Mouse (Mus musculus) MEL-GATA-1-ER (cell line): ENCODE measurements around the gene Mfap2.
A peak's percentile ranks its signal among the peaks of the same experiment; 100 is the strongest.

Source experiments
- DNase-seq: peaks from one replicate; pipeline ENCODE4 v3.0.0-alpha.2; 2012; ENCODE audit warnings: low read depth; ENCODE audit errors: extremely low read depth

Gene Mfap2

DNA sequence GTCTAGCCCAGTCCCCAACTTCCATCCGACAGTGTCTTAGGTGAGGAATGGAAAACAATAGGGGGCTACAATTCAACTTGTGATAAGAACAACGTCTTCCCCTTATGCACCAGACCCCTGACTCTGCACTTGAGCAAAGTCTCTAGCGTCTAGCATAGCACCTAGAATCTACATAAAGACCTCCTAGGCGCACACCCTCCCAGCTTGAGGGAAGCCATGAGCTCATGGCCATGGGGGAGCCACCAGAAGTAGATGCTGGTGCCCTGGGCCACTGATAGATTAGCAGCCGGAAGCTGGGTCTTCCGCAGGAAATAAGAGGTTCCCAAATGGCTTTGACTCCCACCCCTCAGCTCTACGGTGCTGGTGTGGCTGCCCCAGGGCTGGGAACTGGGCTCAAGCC lies 22.7 kb upstream of the Mfap2 start:
- peak; percentile 54 for DNase-seq

GRCm38 (mm10) chr4:140988706-140989290 lies 21.4 kb upstream of the Mfap2 start:
- DNase-seq: peak; percentile 31

GRCm38 (mm10) chr4:140989447-140989846 lies 20.8 kb upstream of the Mfap2 start:
- DNase-seq: no peak

DNA sequence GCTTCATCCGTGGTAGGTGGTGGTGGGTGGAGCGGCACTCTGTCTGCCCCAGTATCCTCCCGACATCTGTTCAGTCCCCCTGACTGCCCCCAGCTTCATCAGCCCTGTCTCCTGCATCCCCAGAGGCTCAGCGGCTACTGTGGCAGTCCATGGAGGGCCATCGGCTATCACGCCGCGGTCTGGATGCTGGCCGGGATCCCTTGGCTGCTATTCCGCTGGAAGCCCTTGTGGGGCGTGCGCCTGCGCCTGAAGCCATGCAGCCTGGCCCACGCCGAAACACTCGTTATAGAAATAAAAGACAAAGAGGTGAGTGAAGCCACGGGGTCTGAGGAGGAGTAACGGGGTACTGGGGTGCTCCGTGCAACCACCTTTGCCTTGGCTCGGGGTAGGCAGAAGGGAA lies 18.0 kb upstream of the Mfap2 start:
- DNase-seq: no peak

- DNase-seq: no peak
Observed at GRCm38 (mm10) chr4:140993846-140994245, 16.4 kb upstream of the Mfap2 start.

DNA sequence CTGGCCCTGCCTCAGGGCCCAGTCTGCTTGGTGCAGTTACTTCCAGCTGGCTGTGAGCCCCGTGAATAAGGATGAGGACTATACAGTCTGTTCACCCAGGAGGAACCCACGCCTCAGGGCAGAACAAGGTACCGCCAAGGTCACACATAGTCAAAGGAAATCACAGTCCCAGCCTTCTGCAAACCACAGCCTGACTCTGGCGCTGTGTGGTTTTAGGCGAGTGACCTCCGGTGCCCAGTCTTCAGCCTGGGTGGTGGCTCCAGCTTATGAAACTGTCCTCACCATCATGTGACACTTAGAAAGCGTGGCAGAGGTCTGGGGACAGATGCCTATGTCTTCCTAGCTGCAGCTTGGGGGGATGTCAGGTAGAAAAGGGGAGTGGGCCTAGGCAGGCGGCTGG lies 14.4 kb upstream of the Mfap2 start:
- DNase-seq: no peak

- no peak for DNase-seq
Observed at GRCm38 (mm10) chr4:140996812-140997211, 13.4 kb upstream of the Mfap2 start.

DNA sequence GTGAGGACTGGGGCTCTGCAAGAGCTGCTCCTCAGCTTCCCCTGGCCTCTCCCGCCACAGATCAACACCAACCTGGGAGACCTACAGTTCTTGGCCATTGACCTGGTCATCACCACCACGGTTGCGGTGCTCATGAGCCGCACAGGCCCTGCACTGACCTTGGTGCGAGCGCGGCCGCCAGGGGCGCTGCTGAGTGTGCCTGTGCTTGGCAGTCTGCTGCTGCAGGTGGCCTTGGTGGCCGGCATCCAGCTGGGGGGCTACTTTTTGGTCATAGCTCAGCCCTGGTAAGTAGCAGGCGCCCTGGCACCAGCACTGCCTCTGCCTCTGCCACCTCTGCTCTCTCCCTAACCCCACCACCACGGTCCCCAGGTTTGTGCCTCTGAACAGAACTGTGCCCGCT lies 4.2 kb upstream of the Mfap2 start:
- no peak for DNase-seq

- DNase-seq: peak; percentile 57
Observed at GRCm38 (mm10) chr4:141008028-141008427, 2.2 kb upstream of the Mfap2 start.

DNA sequence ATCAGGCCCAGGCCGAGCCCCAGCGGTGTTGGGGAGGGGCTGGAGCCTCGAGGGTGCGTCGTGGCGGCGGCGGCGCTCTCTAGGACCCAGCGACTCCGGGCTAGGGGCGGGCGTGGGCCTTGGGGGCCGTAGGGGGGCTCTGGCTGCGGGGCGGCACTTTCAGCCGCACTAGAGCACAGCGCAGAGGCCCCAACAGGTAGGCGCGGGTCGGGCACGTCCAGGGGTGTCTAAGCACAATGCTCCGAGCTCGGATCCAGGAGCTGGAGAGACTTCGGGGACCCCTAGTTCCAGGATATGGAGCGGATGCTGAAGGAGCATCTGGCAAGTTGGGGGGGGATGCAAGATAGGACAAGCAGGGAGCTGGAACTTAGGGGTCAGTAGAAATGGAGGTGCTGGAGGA lies 308 bp downstream of the Mfap2 start:
- no peak for DNase-seq

DNA sequence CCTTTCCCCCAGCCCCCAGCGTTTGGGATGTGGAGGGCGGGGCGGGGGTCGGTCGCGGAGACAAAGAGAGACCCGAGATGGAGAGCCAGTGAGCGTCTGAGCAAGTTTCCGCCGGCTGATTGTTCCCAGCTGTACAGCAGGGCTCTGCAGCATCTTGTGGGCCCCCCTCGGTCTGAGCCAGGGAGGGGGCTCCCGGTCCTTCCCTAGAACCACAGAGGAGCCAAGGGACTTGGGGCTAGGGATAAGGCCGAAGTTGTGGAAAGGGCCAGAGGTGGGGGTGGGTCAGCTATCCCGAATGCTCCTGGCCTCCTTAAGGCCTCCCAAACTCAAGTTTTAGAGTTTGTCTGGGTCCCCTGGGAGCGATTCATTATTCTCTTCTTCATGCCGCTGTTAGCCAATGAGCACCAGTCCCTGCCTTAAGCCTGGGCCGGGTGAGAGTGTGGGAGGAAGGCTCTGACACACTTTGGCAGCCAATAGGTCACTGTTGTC lies 767 bp downstream of the Mfap2 start:
- DNase-seq: no peak

- no peak for DNase-seq
Observed at GRCm38 (mm10) chr4:141011556-141012328, 1.5 kb downstream of the Mfap2 start.

- no peak for DNase-seq
Observed at GRCm38 (mm10) chr4:141012558-141012957, 2.3 kb downstream of the Mfap2 start.

DNA sequence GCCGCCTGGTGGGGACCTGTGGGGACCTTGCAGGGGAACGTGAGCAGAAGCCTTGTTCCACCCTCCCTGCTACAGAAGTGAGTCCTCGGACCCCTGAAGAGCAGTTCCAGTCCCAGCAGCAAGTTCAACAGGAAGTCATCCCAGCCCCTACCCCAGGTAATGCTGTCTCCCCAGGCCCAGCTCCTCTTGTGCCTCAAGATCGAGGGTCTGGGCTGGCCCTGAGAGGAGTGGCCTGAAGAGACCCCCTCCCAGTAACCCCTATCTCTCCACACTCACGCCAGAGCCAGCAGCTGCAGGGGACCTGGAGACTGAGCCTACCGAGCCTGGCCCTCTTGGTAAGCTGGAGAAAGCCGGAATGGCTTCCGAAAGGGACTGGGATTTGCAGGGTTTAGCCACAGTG lies 3.9 kb downstream of the Mfap2 start:
- DNase-seq: no peak

- DNase-seq: no peak
Observed at GRCm38 (mm10) chr4:141014856-141015255, 4.6 kb downstream of the Mfap2 start.

GRCm38 (mm10) chr4:141015356-141015755 lies 5.1 kb downstream of the Mfap2 start:
- DNase-seq: no peak

- DNase-seq: no peak
Observed at GRCm38 (mm10) chr4:141016311-141016710, 6.1 kb downstream of the Mfap2 start.

DNA sequence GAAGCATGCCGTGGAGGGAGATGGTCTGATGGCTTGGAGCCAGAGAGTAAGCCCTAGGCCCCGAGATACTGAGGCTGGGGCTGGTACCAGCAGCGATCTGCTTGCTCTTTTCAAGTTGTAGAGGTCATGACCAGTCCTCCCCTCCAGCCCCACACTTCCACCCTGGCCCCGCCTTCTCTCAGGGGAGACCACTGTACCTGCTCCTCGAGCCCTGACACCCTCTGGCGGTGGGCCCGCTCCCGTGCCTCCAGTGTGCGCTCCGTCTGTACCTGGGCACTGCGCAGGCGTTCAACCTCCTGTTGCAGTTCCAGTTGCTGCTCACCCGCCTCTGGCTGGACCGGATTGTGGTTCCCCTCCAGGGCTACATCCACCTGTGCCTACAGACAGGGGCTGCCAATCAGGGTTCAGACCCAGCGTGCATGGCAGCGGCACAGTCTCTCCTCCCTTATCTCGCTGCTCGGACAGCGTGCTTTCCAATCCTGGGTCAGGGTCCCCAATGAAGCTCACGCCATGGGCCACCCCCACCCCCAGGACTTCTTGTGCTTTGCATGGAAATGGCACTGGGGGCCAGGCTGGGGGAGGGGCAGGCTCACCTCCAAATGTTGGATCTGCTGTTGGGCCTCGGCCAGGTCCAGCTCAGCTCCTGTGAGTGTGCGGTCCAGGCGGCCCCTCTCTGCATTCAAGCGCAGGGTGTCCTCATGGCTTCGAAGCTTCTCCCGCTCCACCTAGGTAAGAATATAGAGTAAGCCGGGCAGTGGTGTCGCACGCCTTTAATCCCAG lies 7.6 kb downstream of the Mfap2 start:
- no peak for DNase-seq

- no peak for DNase-seq
Observed at GRCm38 (mm10) chr4:141020220-141020619, 10.0 kb downstream of the Mfap2 start.

DNA sequence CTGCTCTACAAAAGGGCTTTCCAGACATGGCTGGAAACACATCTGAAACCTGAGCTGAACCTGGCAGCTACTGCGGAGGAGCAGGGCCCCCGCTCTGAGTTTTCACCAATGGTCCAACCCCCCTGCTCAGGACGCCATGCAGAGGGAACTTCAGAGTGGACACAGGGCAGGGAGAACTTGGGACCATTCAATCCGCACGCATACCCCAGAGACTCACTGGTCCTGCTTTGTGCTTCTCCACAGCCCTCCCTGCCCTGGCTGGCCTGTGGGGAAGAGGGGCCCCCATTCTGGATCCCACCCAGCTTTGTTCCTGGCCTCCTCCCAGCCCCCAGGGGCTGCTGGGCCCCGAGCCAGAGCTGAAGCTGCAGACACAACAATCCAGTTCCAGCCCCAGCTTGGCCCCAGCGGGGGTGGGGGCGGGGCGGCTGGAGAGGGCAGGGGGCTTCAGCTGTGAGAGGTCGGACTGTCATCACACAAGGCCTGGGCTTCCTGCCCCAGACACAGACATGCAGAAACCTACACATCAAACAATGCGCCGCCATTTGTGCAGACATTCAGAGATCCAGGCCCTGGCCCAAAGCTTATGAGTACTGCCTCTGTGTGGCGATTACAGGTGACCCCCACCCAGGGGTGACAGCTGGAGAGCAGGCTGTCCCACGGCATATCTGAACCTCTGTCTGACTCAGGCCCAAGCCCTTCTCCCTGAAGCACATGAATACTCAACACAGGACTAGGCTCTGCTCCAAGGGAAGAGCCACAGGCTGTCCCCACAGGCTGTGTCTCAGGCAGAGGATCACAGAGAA lies 10.8 kb downstream of the Mfap2 start:
- no peak for DNase-seq

GRCm38 (mm10) chr4:141021614-141021929 lies 11.4 kb downstream of the Mfap2 start:
- no peak for DNase-seq

DNA sequence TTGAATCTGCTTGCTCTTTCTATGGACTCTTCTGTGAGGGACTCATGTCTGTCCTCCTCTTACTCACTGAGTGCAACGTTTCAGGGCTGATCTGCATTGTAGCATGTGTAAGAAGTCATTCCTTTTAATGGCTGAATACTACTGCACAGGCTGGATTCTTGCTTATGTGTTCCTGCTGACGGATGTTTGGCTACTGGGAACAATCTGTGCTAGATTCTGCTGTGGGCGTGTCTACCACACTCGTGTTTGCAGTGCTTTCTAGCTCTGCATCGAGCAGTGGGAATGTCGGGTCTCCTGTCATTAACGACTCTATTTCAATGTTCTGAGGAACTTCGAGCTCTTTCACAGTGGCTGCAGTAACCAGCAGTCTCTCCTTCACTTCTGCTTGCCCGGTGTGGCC lies 13.8 kb downstream of the Mfap2 start:
- no peak for DNase-seq
